Mouse (Mus musculus) forebrain, embryonic 13.5 days (tissue): ENCODE results near the gene Wdr20rt. TPM values are rescaled to one million over a fixed set of nuclear protein-coding genes. Genes with fewer than 3 reads are reported as not detected.
A peak's percentile ranks its signal among the peaks of the same experiment; 100 is the strongest.
"Not testable (repeated sequence)": the region's sequence is repeated elsewhere in the genome, so short reads cannot be mapped to it uniquely, and the experiment has no call there.

ENCODE experiments used
- ATAC-seq: fragments of 200-750 bp; cut with Nextera tagmentation; 2 replicates; pipeline ENCODE4 v1.8.0; 2017
- H3K27ac ChIP-seq: fragments of 300-500 bp; sonication (generic); 2 replicates; pipeline ENCODE4 v1.5.1; 2015; ENCODE audit warnings: inconsistent platforms, mild to moderate bottlenecking, moderate library complexity
- H3K27me3 ChIP-seq: fragments of 300-500 bp; sonication (generic); 2 replicates; pipeline ENCODE4 v1.6.1; 2015; ENCODE audit warnings: mild to moderate bottlenecking, inconsistent platforms
- H3K36me3 ChIP-seq: fragments of 300-500 bp; sonication (generic); 2 replicates; pipeline ENCODE4 v1.6.1; 2015; ENCODE audit warnings: mild to moderate bottlenecking, inconsistent platforms; ENCODE audit not compliant: poor library complexity, severe bottlenecking
- H3K4me1 ChIP-seq: fragments of 300-500 bp; sonication (generic); 2 replicates; pipeline ENCODE4 v1.6.1; 2015; ENCODE audit warnings: inconsistent platforms
- H3K4me2 ChIP-seq: fragments of 300-500 bp; sonication (generic); 2 replicates; pipeline ENCODE4 v1.6.1; 2015; ENCODE audit warnings: inconsistent platforms, mild to moderate bottlenecking, moderate library complexity
- H3K4me3 ChIP-seq: fragments of 300-500 bp; sonication (generic); 2 replicates; pipeline ENCODE4 v1.5.1; 2015; ENCODE audit warnings: mild to moderate bottlenecking, inconsistent platforms
- H3K9ac ChIP-seq: fragments of 300-500 bp; sonication (generic); 2 replicates; pipeline ENCODE4 v1.6.1; 2015; ENCODE audit warnings: mild to moderate bottlenecking, inconsistent platforms
- H3K9me3 ChIP-seq: fragments of 300-500 bp; sonication (generic); replicated peaks from 2 replicates; pipeline ENCODE4 v1.6.1; 2016; ENCODE audit warnings: inconsistent platforms
- WGBS: fragments of 180-500 bp; shearing (Covaris S2); methylation state at CpG from one replicate; pipeline ENCODE4 v1.1.7; 2015; 5-methylcytosine and 5-hydroxymethylcytosine counted together
- polyA plus RNA-seq: library from polyadenylated mRNA; unstranded; fragments of >200 nt; fragmentation: Nextera tagmentation; extraction: Ambion mirVana; gene quantifications from 2 replicates; pipeline ENCODE4 v1.2.1, GENCODE M21; 2015

Gene Wdr20rt
- not detected in 2 replicates for polyA plus RNA-seq

- Histone ChIP-seq H3K9me3 (peaks cover 6% of the 10 kb centered on the region), H3K9ac (no peak within 1 kb of the TSS), H3K27ac (no peak within 1 kb of the TSS), H3K36me3 (no peaks in the 10 kb centered on the region), H3K27me3 (no peaks in the 10 kb centered on the region), H3K4me2 (no peak within 1 kb of the TSS), H3K4me3 (no peak within 1 kb of the TSS), H3K4me1 (no peaks in the 10 kb centered on the region)
- WGBS, result 96% methylated on average over 22 of the region's 22 CpGs
- no peak for ATAC-seq
Measured at GRCm38 (mm10) chr12:65225467-65225945, at the start of gene Wdr20rt. Wdr20rt (plus strand) TSS chr12:65225517.

GRCm38 (mm10) chr12:65187365-65187764, 38.0 kb upstream of the Wdr20rt start:
- 53% methylated on average over 3 of the region's 3 CpGs for WGBS
- no peak overlapping the region for H3K27ac ChIP-seq
- ATAC-seq, result no peak
- no peak overlapping the region for H3K4me2 ChIP-seq
- no peaks in the 10 kb centered on the region for H3K9me3 ChIP-seq
- no peaks in the 10 kb centered on the region for H3K4me1 ChIP-seq
- H3K27me3 ChIP-seq, result no peaks in the 10 kb centered on the region
- H3K9ac ChIP-seq, result no peak overlapping the region
- no peak overlapping the region for H3K4me3 ChIP-seq
- no peaks in the 10 kb centered on the region for H3K36me3 ChIP-seq

GRCm38 (mm10) chr12:65189213-65189612, 36.1 kb upstream of the Wdr20rt start:
- Histone ChIP-seq H3K4me3 (no peak overlapping the region), H3K4me1 (no peaks in the 10 kb centered on the region), H3K4me2 (no peak overlapping the region), H3K9me3 (no peaks in the 10 kb centered on the region), H3K36me3 (no peaks in the 10 kb centered on the region), H3K27me3 (no peaks in the 10 kb centered on the region), H3K9ac (no peak overlapping the region), H3K27ac (no peak overlapping the region)
- WGBS, result 84% methylated on average over 2 of the region's 2 CpGs
- ATAC-seq, result no peak

GRCm38 (mm10) chr12:65194003-65194530, 31.2 kb upstream of the Wdr20rt start:
- ATAC-seq, result no peak
- WGBS, result 74% methylated on average over 5 of the region's 5 CpGs

GRCm38 (mm10) chr12:65201812-65202211, 23.5 kb upstream of the Wdr20rt start:
- Histone ChIP-seq H3K4me1 (no peaks in the 10 kb centered on the region), H3K4me3 (no peak overlapping the region), H3K27ac (no peak overlapping the region), H3K4me2 (no peak overlapping the region), H3K9me3 (no peaks in the 10 kb centered on the region), H3K27me3 (no peaks in the 10 kb centered on the region), H3K9ac (no peak overlapping the region), H3K36me3 (no peaks in the 10 kb centered on the region)
- WGBS, result 96% methylated on average over 2 of the region's 2 CpGs
- no peak for ATAC-seq

More at GRCm38 (mm10) chr12:65194003-65194530, 31.2 kb upstream of the Wdr20rt start:
- no peak overlapping the region for H3K4me3 ChIP-seq
- no peak overlapping the region for H3K4me2 ChIP-seq
- no peaks in the 10 kb centered on the region for H3K27me3 ChIP-seq
- H3K4me1 ChIP-seq, result no peaks in the 10 kb centered on the region
- H3K9me3 ChIP-seq, result no peaks in the 10 kb centered on the region
- H3K36me3 ChIP-seq, result no peaks in the 10 kb centered on the region
- H3K27ac ChIP-seq, result no peak overlapping the region
- no peak overlapping the region for H3K9ac ChIP-seq

- H3K27me3 ChIP-seq, result no peaks in the 10 kb centered on the region
- H3K9ac ChIP-seq, result no peak overlapping the region
- no peak for ATAC-seq
- 30% methylated on average over 1 of the region's 1 CpGs for WGBS
- H3K27ac ChIP-seq, result no peak overlapping the region
- no peaks in the 10 kb centered on the region for H3K36me3 ChIP-seq
- H3K9me3 ChIP-seq, result no peaks in the 10 kb centered on the region
- no peak overlapping the region for H3K4me3 ChIP-seq
- H3K4me1 ChIP-seq, result no peaks in the 10 kb centered on the region
- no peak overlapping the region for H3K4me2 ChIP-seq
Measured at GRCm38 (mm10) chr12:65206431-65206830, 18.9 kb upstream of the Wdr20rt start.

- Histone ChIP-seq H3K36me3 (no peaks in the 10 kb centered on the region), H3K27ac (peak overlapping the region; percentile 55), H3K4me3 (no peak overlapping the region), H3K27me3 (no peaks in the 10 kb centered on the region), H3K4me1 (peaks cover 15% of the 10 kb centered on the region), H3K9ac (no peak overlapping the region), H3K4me2 (peak overlapping the region; percentile 0; the same call in 1 of the 2 replicates), H3K9me3 (no peaks in the 10 kb centered on the region)
- ATAC-seq, result peak; percentile 95
- WGBS, result 24% methylated on average over 6 of the region's 6 CpGs
Measured at GRCm38 (mm10) chr12:65216404-65216840, 8.9 kb upstream of the Wdr20rt start.

- H3K9me3 ChIP-seq, result peaks cover 6% of the 10 kb centered on the region
- no peak overlapping the region for H3K4me3 ChIP-seq
- no peak overlapping the region for H3K9ac ChIP-seq
- H3K27ac ChIP-seq, result no peak overlapping the region
- H3K36me3 ChIP-seq, result no peaks in the 10 kb centered on the region
- 75% methylated on average over 6 of the region's 6 CpGs for WGBS
- no peak overlapping the region for H3K4me2 ChIP-seq
- no peaks in the 10 kb centered on the region for H3K27me3 ChIP-seq
- no peak for ATAC-seq
- no peaks in the 10 kb centered on the region for H3K4me1 ChIP-seq
Measured at GRCm38 (mm10) chr12:65228628-65229027, 3.3 kb downstream of the Wdr20rt start.

GRCm38 (mm10) chr12:65229041-65229440, 3.7 kb downstream of the Wdr20rt start:
- Histone ChIP-seq H3K9me3 (peaks cover 6% of the 10 kb centered on the region), H3K27me3 (no peaks in the 10 kb centered on the region), H3K4me1 (no peaks in the 10 kb centered on the region), H3K27ac (no peak overlapping the region), H3K9ac (no peak overlapping the region), H3K36me3 (no peaks in the 10 kb centered on the region), H3K4me2 (no peak overlapping the region), H3K4me3 (no peak overlapping the region)
- ATAC-seq, result no peak

- not testable (repeated sequence) for H3K27me3 ChIP-seq, H3K9me3 ChIP-seq, ATAC-seq, H3K36me3 ChIP-seq, H3K4me3 ChIP-seq, H3K4me2 ChIP-seq, H3K27ac ChIP-seq, H3K9ac ChIP-seq, H3K4me1 ChIP-seq
- WGBS, result 87% methylated on average over 2 of the region's 2 CpGs
Measured at GRCm38 (mm10) chr12:65232801-65233200, 7.5 kb downstream of the Wdr20rt start.

- Histone ChIP-seq H3K4me3 (no peak overlapping the region), H3K9me3 (no peaks in the 10 kb centered on the region), H3K27ac (no peak overlapping the region), H3K27me3 (no peaks in the 10 kb centered on the region), H3K9ac (no peak overlapping the region), H3K4me2 (no peak overlapping the region), H3K4me1 (no peaks in the 10 kb centered on the region), H3K36me3 (no peaks in the 10 kb centered on the region)
- 93% methylated on average over 10 of the region's 10 CpGs for WGBS
- no peak for ATAC-seq
Measured at GRCm38 (mm10) chr12:65250116-65250738, 24.9 kb downstream of the Wdr20rt start.

- ATAC-seq, result no peak
- H3K4me3 ChIP-seq, result no peak overlapping the region
- no peak overlapping the region for H3K4me2 ChIP-seq
- no peaks in the 10 kb centered on the region for H3K36me3 ChIP-seq
- no peaks in the 10 kb centered on the region for H3K27me3 ChIP-seq
- no peak overlapping the region for H3K27ac ChIP-seq
- H3K9me3 ChIP-seq, result no peaks in the 10 kb centered on the region
- peaks cover 15% of the 10 kb centered on the region for H3K4me1 ChIP-seq
- no peak overlapping the region for H3K9ac ChIP-seq
Measured at GRCm38 (mm10) chr12:65256887-65257286, 31.6 kb downstream of the Wdr20rt start.
